Mouse (Mus musculus) cerebral cortex, adult 2 months (tissue): ENCODE results near the gene Eprs.

Experiments
- WGBS: fragments of 180-500 bp; shearing (Covaris S2); methylation state at CpG from one replicate; pipeline ENCODE4 v1.1.7; 2018; 5-methylcytosine and 5-hydroxymethylcytosine counted together

Eprs gene

GRCm38 (mm10) chr1:185451077-185451476 is 88.2 kb downstream of the Eprs start:
- 89% methylated on average over 8 of the region's 8 CpGs for WGBS

GRCm38 (mm10) chr1:185451495-185451894 is 88.7 kb downstream of the Eprs start:
- 92% methylated on average over 3 of the region's 3 CpGs for WGBS

- WGBS, result 97% methylated on average over 6 of the region's 6 CpGs
Observed at GRCm38 (mm10) chr1:185452461-185452860, 89.6 kb downstream of the Eprs start.

- WGBS, result 61% methylated on average over 4 of the region's 4 CpGs
Observed at GRCm38 (mm10) chr1:185454144-185454543, 91.3 kb downstream of the Eprs start.

- WGBS, result 3% methylated on average over 18 of the region's 18 CpGs
Observed at GRCm38 (mm10) chr1:185454575-185454954, 91.7 kb downstream of the Eprs start, which contains the start of gene Slc30a10. Slc30a10 (plus strand) TSS chr1:185454848.

GRCm38 (mm10) chr1:185454955-185455701 is 92.3 kb downstream of the Eprs start:
- WGBS, result under 1% methylated on average over 70 of the region's 71 CpGs

GRCm38 (mm10) chr1:185456327-185456726 is 93.5 kb downstream of the Eprs start:
- WGBS, result 84% methylated on average over 9 of the region's 9 CpGs

GRCm38 (mm10) chr1:185460096-185460495 is 97.3 kb downstream of the Eprs start:
- WGBS, result 82% methylated on average over 5 of the region's 5 CpGs

- WGBS, result 78% methylated on average over 5 of the region's 5 CpGs
Observed at GRCm38 (mm10) chr1:185462889-185463288, 100.0 kb downstream of the Eprs start.

GRCm38 (mm10) chr1:185469551-185470021 is 106.7 kb downstream of the Eprs start:
- 89% methylated on average over 8 of the region's 8 CpGs for WGBS

- WGBS, result 67% methylated on average over 8 of the region's 8 CpGs
Observed at GRCm38 (mm10) chr1:185472025-185472720, 109.3 kb downstream of the Eprs start.

- 83% methylated on average over 4 of the region's 4 CpGs for WGBS
Observed at GRCm38 (mm10) chr1:185472730-185473129, 109.9 kb downstream of the Eprs start.

GRCm38 (mm10) chr1:185473437-185473836 is 110.6 kb downstream of the Eprs start:
- WGBS, result 100% methylated on average over 1 of the region's 1 CpGs
